Mouse (Mus musculus) G1E (cell line): ENCODE measurements at regions not wholly inside any gene's neighbourhood (a gene's known extent, or its start where the extent isn't known, plus 50 kb on each side); places are given as distances from the start of the nearest gene placed in this dataset.

Experiments
- CTCF ChIP-seq: IDR thresholded peaks from 2 replicates; pipeline ENCODE4 v1.5.1; 2012; ENCODE audit warnings: low read depth, low read length, inconsistent platforms, mixed read lengths
- GATA1 ChIP-seq: IDR thresholded peaks from 2 replicates; pipeline ENCODE4 v1.6.1; 2012; ENCODE audit warnings: borderline replicate concordance, low read length, inconsistent platforms, mixed read lengths
- GATA2 ChIP-seq: IDR thresholded peaks from 2 replicates; pipeline ENCODE4 v1.6.1; 2012; ENCODE audit warnings: low read depth, low read length, inconsistent platforms, borderline replicate concordance
- TAL1 ChIP-seq: conservative IDR thresholded peaks from 2 replicates; pipeline ENCODE4 v1.6.1; 2012; ENCODE audit warnings: low read depth, low read length, inconsistent platforms, mixed read lengths

- TF ChIP-seq CTCF (no peak), GATA2 (no peak), GATA1 (no peak), TAL1 (no peak)
Measured at GRCm38 (mm10) chr17:16599671-16600070, 464.2 kb upstream of the Zfp960 start.
